Mouse (Mus musculus) cerebral cortex, adult 2 months (tissue): ENCODE measurements around the gene Dnmt3c.

ENCODE experiments used
- WGBS: fragments of 180-500 bp; shearing (Covaris S2); methylation state at CpG from one replicate; pipeline ENCODE4 v1.1.7; 2018; 5-methylcytosine and 5-hydroxymethylcytosine counted together

Dnmt3c gene

DNA sequence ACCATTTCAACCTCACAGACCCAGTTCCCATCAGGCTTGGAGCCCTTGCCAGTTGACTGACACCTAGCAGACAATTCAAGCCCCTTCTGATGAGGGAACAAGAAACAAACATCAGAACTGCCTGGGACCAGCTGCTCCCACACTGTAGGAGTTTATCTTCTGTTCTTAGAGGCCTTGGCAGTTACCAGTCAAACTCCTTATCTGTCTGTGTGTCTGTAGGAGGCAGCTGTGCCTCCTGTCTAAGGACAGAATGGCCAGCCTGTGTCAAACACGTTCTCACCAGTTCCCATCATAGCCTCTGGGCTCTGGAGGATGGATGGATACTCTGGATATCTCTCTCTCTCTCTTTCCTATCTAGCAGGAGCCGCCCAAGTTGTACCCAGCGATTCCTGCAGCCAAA is 21.4 kb downstream of the Dnmt3c start:
- 87% methylated on average over 3 of the region's 3 CpGs for WGBS

DNA sequence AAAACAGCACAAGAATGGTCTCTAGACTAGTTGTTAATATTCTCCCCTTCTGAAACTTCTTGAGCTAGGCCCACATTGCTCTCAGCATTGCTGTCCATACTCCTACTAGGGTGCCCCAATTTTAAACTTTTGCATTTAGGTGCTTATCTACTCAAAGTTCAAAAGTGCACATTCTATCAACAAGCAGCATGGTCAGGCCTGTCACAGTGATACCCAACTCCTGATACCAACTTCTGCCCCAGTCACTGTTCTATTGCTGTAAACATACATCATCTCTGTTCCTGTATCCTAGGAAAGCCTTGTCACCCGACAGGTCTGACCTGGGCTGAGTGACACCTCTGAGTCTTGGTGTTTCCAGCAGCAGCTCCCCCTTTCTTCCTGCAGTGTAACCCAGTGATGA is 26.6 kb downstream of the Dnmt3c start:
- 98% methylated on average over 1 of the region's 1 CpGs for WGBS

DNA sequence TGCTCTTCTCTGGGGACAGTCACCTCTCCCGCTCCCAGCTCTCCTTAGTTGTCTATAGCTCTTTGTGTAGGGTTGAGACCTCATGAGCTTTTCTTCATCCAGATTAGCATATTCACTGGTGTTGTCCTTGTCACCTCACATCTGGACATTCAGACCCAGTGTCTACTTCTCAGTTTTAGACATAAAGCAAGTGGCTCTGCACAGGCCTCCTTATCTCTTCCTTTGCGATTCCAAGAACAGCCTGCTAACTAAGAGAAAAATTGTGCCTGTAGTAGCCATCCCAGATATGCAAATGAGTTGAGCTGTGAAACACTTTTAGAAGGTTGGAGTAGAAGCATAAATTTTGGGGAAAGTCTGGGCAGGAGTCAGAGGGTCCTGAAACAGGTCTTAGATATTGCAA is 28.0 kb downstream of the Dnmt3c start:
- 58% methylated on average over 2 of the region's 2 CpGs for WGBS

DNA sequence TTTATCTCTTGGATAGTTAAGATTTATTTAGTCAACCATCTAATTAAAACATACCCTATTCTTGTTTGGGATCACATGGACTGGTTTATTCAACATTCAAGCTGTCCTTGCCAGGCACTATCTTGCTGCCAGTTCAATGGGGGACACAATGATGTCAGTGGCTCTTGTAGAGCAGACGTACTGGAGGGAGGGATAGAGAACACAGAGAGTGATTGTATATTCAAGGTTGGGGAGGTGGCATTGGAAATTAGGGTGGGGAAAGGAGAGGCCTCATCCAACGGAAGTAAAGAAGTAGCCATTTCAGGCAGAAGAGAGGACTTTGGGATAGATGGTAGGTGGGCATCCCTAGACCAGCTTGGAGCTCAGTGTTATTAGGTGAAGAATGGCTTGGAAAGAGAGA is 28.4 kb downstream of the Dnmt3c start:
- 57% methylated on average over 2 of the region's 2 CpGs for WGBS

DNA sequence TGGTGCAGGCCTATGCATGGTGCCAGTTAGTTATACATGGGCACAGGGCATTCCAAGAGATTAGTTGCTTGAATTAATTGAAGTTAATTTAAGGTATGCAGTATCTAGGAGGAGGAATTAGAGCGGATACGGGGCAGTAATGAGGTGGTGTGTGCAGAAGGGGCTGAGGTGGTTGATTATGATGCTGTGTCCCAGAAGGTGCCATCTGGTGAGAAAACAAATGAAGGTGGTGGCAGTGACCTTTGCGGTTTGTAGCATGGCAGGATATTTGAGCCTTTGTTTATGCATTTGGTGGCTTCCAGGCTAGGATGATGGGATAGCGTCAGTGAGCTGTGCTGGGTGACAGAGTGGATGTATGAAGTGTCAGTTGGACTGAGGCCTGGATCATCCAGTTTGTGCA is 28.8 kb downstream of the Dnmt3c start:
- 90% methylated on average over 4 of the region's 4 CpGs for WGBS

DNA sequence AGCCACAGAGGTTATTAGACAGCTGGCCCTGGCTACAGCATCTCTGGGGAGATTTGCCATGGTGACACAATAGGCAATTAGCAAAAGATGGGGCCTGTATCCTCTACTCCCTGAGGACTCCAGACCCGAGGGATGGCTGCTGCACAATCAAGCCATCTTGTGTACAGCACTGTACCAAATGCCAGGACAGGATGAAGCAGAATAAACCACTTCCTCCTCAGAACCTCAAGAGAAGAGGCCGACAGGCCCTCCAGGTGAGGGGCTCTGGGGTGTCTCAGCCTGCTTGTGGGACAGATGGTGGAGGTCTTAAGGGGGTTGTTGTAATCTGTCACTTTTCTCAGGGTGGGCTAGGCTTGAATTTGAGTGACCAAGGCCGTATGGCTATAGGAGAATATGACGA is 37.6 kb downstream of the Dnmt3c start:
- WGBS, result 87% methylated on average over 4 of the region's 4 CpGs

DNA sequence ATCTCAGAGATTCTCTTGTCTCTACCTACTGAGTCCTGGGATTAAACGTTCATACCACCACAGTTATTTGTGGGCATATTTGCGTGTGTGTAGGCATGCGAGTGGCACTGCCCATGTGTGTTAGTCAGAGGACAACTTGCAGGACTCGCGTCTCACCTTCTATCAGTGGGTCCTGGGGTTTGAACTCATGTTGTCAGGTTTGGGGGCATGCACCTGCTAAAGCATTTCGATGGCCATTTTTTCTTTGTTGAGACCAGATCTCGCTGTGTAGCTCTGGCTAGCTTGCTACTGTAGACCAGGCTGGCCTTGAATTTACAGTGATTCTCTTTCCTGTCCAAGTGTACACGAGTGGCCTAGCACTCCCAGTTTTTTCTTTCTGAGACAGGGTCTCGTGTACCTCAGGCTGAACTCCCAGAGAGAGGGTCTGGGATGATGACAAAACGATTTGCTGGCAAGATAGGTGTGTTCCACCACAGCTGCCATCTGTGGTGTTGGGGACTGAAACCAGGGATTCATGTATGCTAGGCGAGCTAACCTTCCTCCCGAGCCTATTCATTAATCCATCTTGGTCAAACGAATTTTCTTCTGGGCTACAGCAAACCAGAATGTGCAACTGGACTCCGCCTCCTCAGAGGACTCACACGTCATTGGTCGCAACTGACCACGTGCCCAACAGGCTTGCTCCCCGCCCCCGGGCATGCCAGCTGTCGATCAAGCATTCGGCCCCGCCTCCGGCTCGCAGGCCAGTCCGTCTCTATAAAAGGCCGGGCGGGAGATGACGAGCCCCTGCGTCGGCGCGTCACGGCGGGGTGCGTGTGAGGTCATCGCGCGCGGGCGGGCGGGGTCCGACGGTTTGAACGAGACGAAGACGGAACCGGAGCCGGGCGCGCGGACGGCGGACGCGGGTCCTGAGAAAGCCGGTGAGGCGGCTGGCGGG is 44.3 kb downstream of the Dnmt3c start, which contains the start of gene Mapre1:
TSS of gene Mapre1 (plus strand) at position 775 of the 937 bp plus-strand sequence.
- 9% methylated on average over 58 of the region's 58 CpGs for WGBS

DNA sequence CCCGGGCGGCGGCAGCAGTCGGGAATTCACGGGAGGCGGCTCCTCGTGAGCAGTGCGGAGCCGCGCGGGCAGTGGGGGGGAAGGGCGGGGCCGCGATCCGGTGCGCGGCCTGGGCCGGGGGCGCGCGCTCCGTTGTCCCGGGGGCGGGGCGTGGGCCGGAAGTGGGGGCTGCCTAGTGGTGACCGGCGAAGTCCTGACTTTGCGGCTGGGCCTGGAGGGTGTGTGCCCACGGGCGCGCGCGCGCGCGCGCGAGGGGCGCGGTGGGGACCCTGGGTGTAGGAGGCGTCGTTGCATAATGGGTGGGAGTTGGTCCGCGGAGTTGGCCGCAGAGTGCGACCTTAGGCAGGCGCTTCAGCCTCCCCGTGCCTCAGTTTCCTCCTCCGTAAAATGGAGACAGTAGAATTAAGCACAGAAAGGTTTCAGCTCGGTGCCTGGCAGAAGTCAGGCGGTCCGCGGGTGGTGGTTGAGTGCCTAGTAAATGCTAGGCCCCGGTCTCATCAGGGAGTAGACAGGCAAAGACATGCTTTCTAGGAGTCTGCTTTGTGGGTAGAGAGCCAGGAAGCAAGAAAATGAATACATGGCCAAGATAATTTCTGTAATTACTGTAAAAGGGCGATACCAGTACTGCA is 45.1 kb downstream of the Dnmt3c start:
- WGBS, result 2% methylated on average over 53 of the region's 56 CpGs

DNA sequence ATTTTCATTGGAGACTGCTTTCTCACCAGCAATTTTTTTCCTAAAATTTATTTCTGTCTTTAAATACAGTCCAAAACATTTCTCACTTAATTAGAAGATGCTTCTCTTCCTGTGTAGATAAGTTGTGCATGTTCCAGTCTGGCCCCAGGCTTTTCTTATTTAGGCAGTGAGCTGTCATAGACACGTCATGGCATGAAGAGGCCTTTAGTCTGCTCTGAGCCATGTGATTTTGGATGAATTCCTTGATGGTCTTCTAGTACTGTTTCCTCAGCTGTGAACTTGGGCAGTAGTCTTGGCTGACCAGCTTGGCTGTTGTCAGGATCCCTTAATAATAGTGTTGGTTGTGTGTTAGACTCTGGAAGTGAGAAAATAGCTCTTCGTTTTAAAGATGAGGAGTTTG is 53.9 kb downstream of the Dnmt3c start:
- 49% methylated on average over 2 of the region's 2 CpGs for WGBS

DNA sequence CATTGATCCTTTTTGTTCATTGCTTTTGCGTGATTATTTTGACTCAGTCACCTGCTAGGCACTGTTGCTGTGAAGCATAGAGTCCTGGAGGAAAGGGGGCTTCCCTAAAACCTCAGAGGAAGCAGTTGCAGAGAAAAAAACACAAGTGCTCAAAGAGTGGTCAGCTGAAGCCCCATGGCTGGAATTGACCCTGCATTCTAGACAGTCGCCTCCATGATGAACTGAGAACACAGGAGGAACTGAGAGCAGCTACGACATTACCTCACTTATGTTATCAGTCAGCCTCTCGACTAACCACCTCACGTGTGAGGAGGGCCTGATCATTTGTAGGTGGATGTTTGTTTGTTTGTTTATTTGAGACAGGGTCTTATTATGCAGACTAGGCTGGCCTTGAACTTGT is 65.7 kb downstream of the Dnmt3c start:
- 90% methylated on average over 5 of the region's 5 CpGs for WGBS

DNA sequence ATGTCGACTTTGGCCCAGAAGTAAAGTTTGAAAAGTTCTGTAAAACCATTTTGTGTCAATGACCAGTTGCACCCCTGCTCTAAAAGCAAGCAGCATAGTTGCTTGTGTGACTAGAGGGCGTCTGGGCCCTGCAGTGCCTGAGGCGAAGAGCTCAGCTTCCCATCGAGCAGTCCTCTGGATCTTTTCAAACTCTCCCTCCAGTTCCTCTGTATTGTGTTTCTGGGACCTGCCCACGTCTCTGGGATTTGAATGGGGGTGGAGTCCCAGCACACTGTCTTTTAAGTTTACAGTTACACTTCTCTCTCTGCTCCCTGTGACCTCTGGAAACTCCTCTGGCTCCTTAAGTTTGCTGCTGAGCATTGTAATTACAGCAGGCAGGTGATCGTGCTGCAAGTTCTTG is 71.0 kb downstream of the Dnmt3c start:
- WGBS, result 53% methylated on average over 6 of the region's 6 CpGs

DNA sequence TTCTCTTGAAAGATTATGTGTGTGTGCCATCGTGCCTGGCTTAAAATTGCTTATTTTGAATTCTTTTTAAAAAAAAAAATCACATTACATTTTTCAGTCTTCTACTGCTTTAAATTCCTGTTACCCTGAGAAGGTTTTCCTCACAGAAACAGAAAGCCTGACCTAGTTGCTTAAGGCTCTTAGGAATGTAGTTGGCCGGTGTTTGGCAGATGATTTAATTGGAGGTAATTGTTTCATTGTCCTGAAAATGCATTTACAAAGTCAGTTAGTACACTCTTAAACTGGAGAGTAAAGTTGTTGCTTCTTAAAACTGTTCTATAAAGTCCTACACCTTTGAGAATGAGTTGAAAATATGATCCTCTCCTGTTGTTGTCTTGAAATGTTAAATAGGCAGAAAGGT is 72.4 kb downstream of the Dnmt3c start:
- 53% methylated on average over 2 of the region's 2 CpGs for WGBS

DNA sequence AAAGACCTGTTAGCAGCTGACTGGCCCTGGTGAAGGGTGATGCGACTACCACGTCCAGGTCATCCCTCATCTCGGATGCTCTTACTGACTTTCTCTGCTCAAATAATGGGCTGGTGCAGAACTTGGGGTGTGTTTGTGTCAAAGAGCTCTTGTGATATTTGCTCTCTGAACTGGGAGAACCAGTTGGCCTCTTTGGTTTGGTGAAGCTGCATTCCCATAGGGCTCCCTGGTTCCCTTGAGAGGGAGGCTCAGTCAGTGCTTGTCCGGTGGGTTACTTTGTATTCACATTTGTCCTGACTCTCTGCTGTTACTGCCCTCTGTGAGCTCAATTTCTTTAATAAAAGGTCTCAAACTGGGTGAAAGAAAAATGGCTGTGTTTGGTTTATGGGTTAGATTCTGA is 76.5 kb downstream of the Dnmt3c start:
- over 99% methylated on average over 4 of the region's 4 CpGs for WGBS

DNA sequence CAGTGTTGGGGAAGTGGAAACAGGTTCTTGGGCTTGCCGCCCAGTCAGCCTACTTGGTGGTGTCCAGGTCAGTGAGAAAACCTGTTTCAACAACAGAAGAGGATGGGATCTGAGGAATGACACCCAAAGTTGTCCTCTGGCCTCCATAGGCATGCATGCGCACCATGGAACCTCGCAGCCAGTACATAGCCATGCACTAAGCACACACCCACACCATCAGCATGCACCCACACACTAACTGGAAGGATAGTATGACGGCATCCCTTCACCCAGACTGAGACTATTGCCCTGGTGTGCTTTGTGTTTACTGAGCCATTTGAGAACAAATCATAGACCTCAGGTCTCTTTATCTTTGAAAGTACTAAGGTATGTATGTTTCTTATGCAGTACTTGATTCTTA is 79.0 kb downstream of the Dnmt3c start:
- 77% methylated on average over 4 of the region's 4 CpGs for WGBS

DNA sequence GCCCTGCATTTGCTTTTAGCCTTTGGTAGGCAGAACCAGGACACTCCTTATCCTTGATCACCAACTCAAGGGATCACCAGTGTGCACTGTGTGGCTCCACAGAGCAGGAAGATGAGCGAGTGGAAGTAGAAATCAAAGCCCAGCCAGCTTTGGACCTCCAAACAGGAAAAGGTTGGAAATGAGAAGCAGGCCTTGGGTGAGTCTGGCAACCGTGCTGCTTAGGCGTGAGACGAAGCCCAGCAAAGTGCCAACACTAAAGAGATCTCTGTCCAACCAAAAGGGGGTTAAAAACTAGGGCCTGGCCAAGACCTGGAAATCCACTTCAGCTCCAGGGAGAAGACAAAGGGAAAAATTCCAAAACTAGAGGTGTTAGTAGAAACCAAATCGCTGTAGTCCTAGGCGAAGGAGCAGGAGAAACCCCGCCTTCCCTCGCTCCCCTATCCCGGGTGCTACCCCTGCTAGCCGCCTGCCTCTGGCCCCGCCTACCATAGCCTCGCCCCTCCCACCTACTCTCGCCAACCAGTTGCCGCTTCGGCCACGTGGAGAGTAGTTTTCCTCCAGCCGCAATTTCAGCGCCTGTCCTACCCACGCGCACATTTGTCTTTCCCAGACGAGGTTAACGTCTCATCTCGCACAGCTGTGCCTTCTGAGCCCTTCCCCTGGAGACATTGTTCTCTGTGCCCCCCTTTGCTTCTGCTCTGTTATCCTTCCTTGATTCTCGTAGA is 82.3 kb downstream of the Dnmt3c start:
- 13% methylated on average over 24 of the region's 24 CpGs for WGBS
